Mouse (Mus musculus): ENCODE measurements around the gene Casp3. TPM values are rescaled to one million over a fixed set of nuclear protein-coding genes. Genes with fewer than 3 reads are reported as not detected.
A peak's percentile ranks its signal among the peaks of the same experiment; 100 is the strongest.

The Casp3 gene
- total RNA-seq, 2 experiments from 2014 or later, result 9.1 to 10.0 TPM

- Histone ChIP-seq H3K4me3 (no peak overlapping the region), H3K27ac (peak overlapping the region; percentile 53; the same call in 1 of the 2 replicates)
- no peak for DNase-seq (ENCODE audit: low spot score in 2 of 2)
- TF ChIP-seq CTCF (conservative IDR thresholded peaks at IDR 0.05), result no peak
These were observed 23.3 kb upstream of the Casp3 start for GRCm38 (mm10) chr8:46593772-46594171.

- no peak overlapping the region for H3K4me3 ChIP-seq
- peak in 1 of 2 experiments; percentile 7 for DNase-seq (ENCODE audit: low spot score in 2 of 2)
- H3K27ac ChIP-seq, result no peak overlapping the region
- no peak for TF ChIP-seq CTCF (conservative IDR thresholded peaks at IDR 0.05)
These were observed 21.5 kb upstream of the Casp3 start for GRCm38 (mm10) chr8:46595593-46595992.

GRCm38 (mm10) chr8:46596530-46596929, 20.6 kb upstream of the Casp3 start:
- no peak for TF ChIP-seq CTCF (conservative IDR thresholded peaks at IDR 0.05)
- Histone ChIP-seq H3K27ac (no peak overlapping the region), H3K4me3 (no peak overlapping the region)
- DNase-seq (ENCODE audit: low spot score in 2 of 2), result no peak

- Histone ChIP-seq H3K4me3 (no peak overlapping the region), H3K27ac (no peak overlapping the region)
- TF ChIP-seq CTCF (conservative IDR thresholded peaks at IDR 0.05), result no peak
- no peak for DNase-seq (ENCODE audit: low spot score in 2 of 2)
These were observed 19.7 kb upstream of the Casp3 start for GRCm38 (mm10) chr8:46597411-46597810.

- no peak for DNase-seq (ENCODE audit: low spot score in 2 of 2)
- no peak for TF ChIP-seq CTCF (conservative IDR thresholded peaks at IDR 0.05)
- Histone ChIP-seq H3K4me3 (no peak overlapping the region), H3K27ac (no peak overlapping the region)
These were observed 19.0 kb upstream of the Casp3 start for GRCm38 (mm10) chr8:46598114-46598513.

- Histone ChIP-seq H3K4me3 (no peak overlapping the region), H3K27ac (no peak overlapping the region)
- TF ChIP-seq CTCF (conservative IDR thresholded peaks at IDR 0.05), result no peak
- DNase-seq (ENCODE audit: low spot score in 2 of 2), result no peak
These were observed 18.3 kb upstream of the Casp3 start for GRCm38 (mm10) chr8:46598753-46599152.

GRCm38 (mm10) chr8:46599314-46599904, 17.7 kb upstream of the Casp3 start:
- no peak for TF ChIP-seq CTCF (conservative IDR thresholded peaks at IDR 0.05)
- Histone ChIP-seq H3K4me3 (no peak overlapping the region), H3K27ac (no peak overlapping the region)
- DNase-seq (ENCODE audit: low spot score in 2 of 2), result no peak

- DNase-seq (ENCODE audit: low spot score in 2 of 2), result no peak
- TF ChIP-seq CTCF (conservative IDR thresholded peaks at IDR 0.05), result no peak
- Histone ChIP-seq H3K4me3 (no peak overlapping the region), H3K27ac (no peak overlapping the region)
These were observed 16.0 kb upstream of the Casp3 start for GRCm38 (mm10) chr8:46600959-46601707.

- Histone ChIP-seq H3K27ac (no peak overlapping the region), H3K4me3 (no peak overlapping the region)
- no peak for DNase-seq (ENCODE audit: low spot score in 2 of 2)
- no peak for TF ChIP-seq CTCF (conservative IDR thresholded peaks at IDR 0.05)
These were observed 13.5 kb upstream of the Casp3 start for GRCm38 (mm10) chr8:46603587-46603986.

- DNase-seq (ENCODE audit: low spot score in 2 of 2), result no peak
- no peak overlapping the region for H3K27ac ChIP-seq
- no peak for TF ChIP-seq CTCF (conservative IDR thresholded peaks at IDR 0.05)
- no peak overlapping the region for H3K4me3 ChIP-seq
These were observed 10.2 kb upstream of the Casp3 start for GRCm38 (mm10) chr8:46606930-46607329.

GRCm38 (mm10) chr8:46611557-46611956, 5.5 kb upstream of the Casp3 start:
- no peak overlapping the region for H3K27ac ChIP-seq
- no peak overlapping the region for H3K4me3 ChIP-seq
- no peak for DNase-seq (ENCODE audit: low spot score in 2 of 2)
- TF ChIP-seq CTCF (conservative IDR thresholded peaks at IDR 0.05), result no peak

- 0 out of 2 replicates have a peak overlapping the region, but pooled peaks have one; percentile 25 for H3K27ac ChIP-seq
- no peak for DNase-seq (ENCODE audit: low spot score in 2 of 2)
- no peak overlapping the region for H3K4me3 ChIP-seq
- no peak for TF ChIP-seq CTCF (conservative IDR thresholded peaks at IDR 0.05)
These were observed 4.2 kb upstream of the Casp3 start for GRCm38 (mm10) chr8:46612913-46613312.

GRCm38 (mm10) chr8:46613377-46613776, 3.7 kb upstream of the Casp3 start:
- H3K27ac ChIP-seq, result 0 out of 2 replicates have a peak overlapping the region, but pooled peaks have one; percentile 25
- no peak for DNase-seq (ENCODE audit: low spot score in 2 of 2)
- H3K4me3 ChIP-seq, result no peak overlapping the region
- TF ChIP-seq CTCF (conservative IDR thresholded peaks at IDR 0.05), result no peak

GRCm38 (mm10) chr8:46615936-46616335, 1.2 kb upstream of the Casp3 start:
- no peak for DNase-seq (ENCODE audit: low spot score in 2 of 2)
- Histone ChIP-seq H3K27ac (no peak overlapping the region), H3K4me3 (no peak overlapping the region)
- TF ChIP-seq CTCF (conservative IDR thresholded peaks at IDR 0.05), result no peak

All from layer of hippocampus, adult 2 months (tissue).